Mouse (Mus musculus) liver, postnatal 0 days (tissue): Measurements from ENCODE around the gene Rfc2. TPM values are rescaled to one million over a fixed set of nuclear protein-coding genes. Genes with fewer than 3 reads are reported as not detected.

Experiments used
- ATAC-seq: fragments of 200-750 bp; cut with Nextera tagmentation; 2 replicates; pipeline ENCODE4 v1.8.0; 2017; ENCODE audit warnings: mild to moderate bottlenecking, moderate library complexity
- DNase-seq: peaks from one replicate; pipeline ENCODE4 v3.0.0-alpha.2; 2016
- H3K27ac ChIP-seq: fragments of 300-500 bp; sonication (generic); 2 replicates; pipeline ENCODE4 v1.5.1; 2014; ENCODE audit warnings: antibody characterized with exemption, moderate library complexity, mild to moderate bottlenecking, low read depth
- H3K27me3 ChIP-seq: fragments of 300-500 bp; sonication (generic); 2 replicates; pipeline ENCODE4 v1.6.1; 2014; ENCODE audit warnings: low read length, control low read depth, mixed read lengths; ENCODE audit not compliant: insufficient read depth
- H3K36me3 ChIP-seq: fragments of 300-500 bp; sonication (generic); replicated peaks from 2 replicates; pipeline ENCODE4 v1.6.1; 2014; ENCODE audit warnings: mild to moderate bottlenecking, control low read depth, low read length, moderate library complexity, mixed read lengths; ENCODE audit not compliant: insufficient read depth
- H3K4me1 ChIP-seq: fragments of 300-500 bp; sonication (generic); 2 replicates; pipeline ENCODE4 v1.6.1; 2014; ENCODE audit warnings: antibody characterized with exemption, mild to moderate bottlenecking, control low read depth; ENCODE audit not compliant: insufficient read depth
- H3K4me2 ChIP-seq: fragments of 300-500 bp; sonication (generic); 2 replicates; pipeline ENCODE4 v1.6.1; 2014; ENCODE audit warnings: low read depth, mild to moderate bottlenecking, low read length, moderate library complexity, mixed read lengths
- H3K4me3 ChIP-seq: fragments of 300-500 bp; sonication (generic); 2 replicates; pipeline ENCODE4 v1.5.1; 2014; ENCODE audit warnings: low read depth, low read length
- H3K9ac ChIP-seq: fragments of 300-500 bp; sonication (generic); replicated peaks from 2 replicates; pipeline ENCODE4 v1.6.1; 2014; ENCODE audit warnings: mild to moderate bottlenecking, moderate library complexity
- H3K9me3 ChIP-seq: fragments of 300-500 bp; sonication (generic); 2 replicates; pipeline ENCODE4 v1.6.1; 2016; ENCODE audit warnings: mild to moderate bottlenecking, control low read depth, low read length, mixed read lengths
- CTCF ChIP-seq: sonication (generic); IDR thresholded peaks from 2 replicates; pipeline ENCODE4 v1.5.1; 2016; ENCODE audit warnings: antibody characterized with exemption, low read depth
- EP300 ChIP-seq: IDR thresholded peaks from 2 replicates; pipeline ENCODE4 v1.6.1; 2016; ENCODE audit warnings: antibody characterized with exemption, low read depth, mild to moderate bottlenecking
- WGBS: fragments of 180-500 bp; shearing (Covaris S2); extraction: QIAGEN DNeasy Blood & Tissue Kit; methylation state at CpG from one replicate; pipeline ENCODE4 v1.1.7; 2014; ENCODE audit not compliant: insufficient replicate concordance; 5-methylcytosine and 5-hydroxymethylcytosine counted together
- polyA plus RNA-seq: library from polyadenylated mRNA; unstranded; fragments of >200 nt; fragmentation: Nextera tagmentation; extraction: Ambion mirVana; gene quantifications from 2 replicates; pipeline ENCODE4 v1.2.1, GENCODE M21; 2015

The Rfc2 gene
- polyA plus RNA-seq, 1 experiment from 2014 or later = 81.4 TPM

DNA sequence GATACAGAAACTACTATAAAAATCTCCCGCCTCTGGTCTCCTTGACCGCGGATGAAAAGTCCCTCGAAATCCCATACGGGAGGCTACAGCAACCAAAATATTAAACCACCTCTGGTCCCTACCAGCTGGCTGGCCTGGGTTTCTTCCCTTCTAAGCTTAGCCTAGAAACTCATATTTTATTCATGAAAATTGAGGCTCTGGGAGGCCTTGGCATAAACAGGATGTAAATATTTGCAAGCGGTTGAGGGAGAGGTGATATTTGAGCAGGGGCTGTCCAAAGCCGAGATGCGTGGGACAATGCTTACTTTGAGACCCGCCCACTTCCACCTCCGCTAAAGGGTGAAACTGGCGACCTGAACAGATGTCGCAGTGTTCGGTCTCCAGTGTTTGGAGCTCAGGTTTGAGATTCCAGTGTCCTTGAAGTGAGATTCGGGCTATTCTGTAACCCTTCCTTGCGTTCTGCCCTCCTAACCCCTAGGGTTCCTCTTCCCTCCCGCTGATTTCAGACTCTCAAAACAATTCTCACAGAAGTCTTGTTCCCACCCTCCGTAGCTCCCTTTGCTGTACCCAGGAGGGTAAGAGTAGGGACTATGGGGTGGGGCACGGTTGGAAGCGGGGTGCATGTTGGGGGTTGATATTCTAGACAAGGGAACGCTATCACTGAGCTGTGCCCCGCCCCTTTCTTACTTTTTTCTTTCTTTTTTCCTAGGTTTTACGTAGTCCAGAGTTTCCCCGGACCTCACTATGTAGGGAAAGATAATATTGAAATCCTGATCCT, 9.2 kb upstream of the Rfc2 start:
- peak overlapping the region; percentile 49 for H3K4me3 ChIP-seq
- WGBS = under 1% methylated on average over 23 of the region's 23 CpGs
- H3K9me3 ChIP-seq = no peaks in the 10 kb centered on the region
- no peaks in the 10 kb centered on the region for H3K27me3 ChIP-seq
- H3K27ac ChIP-seq = peak overlapping the region; percentile 53
- H3K4me1 ChIP-seq = peaks cover 14% of the 10 kb centered on the region
- TF ChIP-seq EP300 = no peak
- TF ChIP-seq CTCF = no peak
- peak overlapping the region; percentile 92 for H3K4me2 ChIP-seq
- ATAC-seq (peak; percentile 68), DNase-seq (peak; percentile 45)
- no peaks in the 10 kb centered on the region for H3K36me3 ChIP-seq
- peak overlapping the region; percentile 60 for H3K9ac ChIP-seq

DNA sequence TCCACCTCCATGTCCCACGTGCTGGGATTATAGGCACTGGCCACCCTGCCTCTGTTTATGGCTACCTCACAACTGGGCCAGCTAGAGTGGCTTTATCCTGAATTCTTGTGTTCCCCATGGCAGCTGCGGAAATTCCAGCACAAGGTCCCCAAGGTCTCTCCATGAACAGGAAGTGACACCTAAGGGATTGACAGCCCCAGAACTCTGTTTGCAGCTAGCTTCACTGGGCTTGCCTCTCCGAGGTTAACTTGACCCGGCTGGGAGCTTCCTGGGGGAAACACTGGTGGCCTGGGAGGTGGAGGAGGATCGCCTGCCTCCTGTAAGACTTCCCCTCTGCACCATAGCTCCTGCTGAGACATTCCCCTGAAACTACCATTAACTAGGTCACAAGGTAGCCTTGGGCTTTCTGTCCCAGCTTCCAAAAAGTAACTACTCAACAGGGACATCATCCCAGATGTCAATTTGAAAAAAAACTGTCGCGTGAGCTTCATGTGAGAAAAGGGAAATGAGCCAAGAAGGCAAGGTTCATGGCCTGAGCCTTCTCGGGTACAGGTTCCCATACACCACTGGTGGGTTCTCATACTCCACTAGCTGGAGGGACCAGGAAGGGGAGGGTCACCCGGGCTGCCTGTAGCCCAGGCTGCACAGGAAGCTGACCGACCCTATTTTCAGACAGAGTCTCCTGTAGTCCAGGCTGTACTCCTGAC, 8.5 kb upstream of the Rfc2 start:
- peak; percentile 12; the same call in 1 of the 2 replicates for ATAC-seq
- H3K36me3 ChIP-seq = no peaks in the 10 kb centered on the region
- peak overlapping the region; percentile 60; the same call in 1 of the 2 replicates for H3K9ac ChIP-seq
- peak overlapping the region; percentile 53 for H3K27ac ChIP-seq
- H3K4me3 ChIP-seq = peak overlapping the region; percentile 49
- TF ChIP-seq CTCF = no peak
- TF ChIP-seq EP300 = no peak
- peaks cover 14% of the 10 kb centered on the region for H3K4me1 ChIP-seq
- H3K9me3 ChIP-seq = no peaks in the 10 kb centered on the region
- no peak for DNase-seq
- 18% methylated on average over 10 of the region's 10 CpGs for WGBS
- H3K27me3 ChIP-seq = no peaks in the 10 kb centered on the region
- H3K4me2 ChIP-seq = peak overlapping the region; percentile 92

- Histone ChIP-seq H3K4me3 (no peak overlapping the region), H3K27me3 (no peaks in the 10 kb centered on the region), H3K36me3 (no peaks in the 10 kb centered on the region), H3K27ac (no peak overlapping the region), H3K4me2 (no peak overlapping the region), H3K4me1 (peaks cover 14% of the 10 kb centered on the region), H3K9me3 (no peaks in the 10 kb centered on the region), H3K9ac (no peak overlapping the region)
- no peak for DNase-seq
- ATAC-seq = no peak
- WGBS = 77% methylated on average over 5 of the region's 5 CpGs
- TF ChIP-seq CTCF (no peak), EP300 (no peak)
Measured at GRCm38 (mm10) chr5:134575833-134576232, 5.3 kb upstream of the Rfc2 start.

GRCm38 (mm10) chr5:134576517-134577220, 4.5 kb upstream of the Rfc2 start:
- H3K4me3 ChIP-seq = no peak overlapping the region
- ATAC-seq (no peak), DNase-seq (no peak)
- no peaks in the 10 kb centered on the region for H3K36me3 ChIP-seq
- H3K4me1 ChIP-seq = peaks cover 14% of the 10 kb centered on the region
- no peak overlapping the region for H3K9ac ChIP-seq
- TF ChIP-seq CTCF = peak; percentile 35; the same call in 1 of the 2 replicates
- no peak for TF ChIP-seq EP300
- no peak overlapping the region for H3K4me2 ChIP-seq
- no peak overlapping the region for H3K27ac ChIP-seq
- WGBS = 78% methylated on average over 14 of the region's 14 CpGs
- no peaks in the 10 kb centered on the region for H3K9me3 ChIP-seq
- H3K27me3 ChIP-seq = no peaks in the 10 kb centered on the region

DNA sequence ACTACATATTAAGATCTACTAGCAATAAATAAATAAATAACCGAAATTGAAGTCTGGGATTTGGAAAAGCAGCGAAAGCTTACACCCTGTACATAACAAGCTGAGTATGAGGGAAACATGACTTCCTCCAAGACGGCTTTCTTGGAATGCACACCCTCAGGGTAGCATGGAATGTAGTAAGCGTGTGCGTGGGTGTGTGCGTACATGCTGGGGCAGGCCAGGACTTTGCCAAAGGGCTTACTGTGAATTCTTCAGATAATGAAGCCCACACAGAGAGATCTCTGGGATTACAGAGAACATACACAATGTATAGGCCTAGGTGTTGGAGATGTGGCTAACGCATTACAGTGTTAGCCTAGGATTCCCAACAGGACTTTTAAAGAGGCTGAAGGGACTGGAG, 3.6 kb upstream of the Rfc2 start:
- Histone ChIP-seq H3K27ac (no peak overlapping the region), H3K36me3 (no peaks in the 10 kb centered on the region), H3K4me1 (peaks cover 7% of the 10 kb centered on the region), H3K27me3 (no peaks in the 10 kb centered on the region), H3K9me3 (no peaks in the 10 kb centered on the region), H3K9ac (no peak overlapping the region), H3K4me3 (no peak overlapping the region), H3K4me2 (no peak overlapping the region)
- no peak for ATAC-seq
- 82% methylated on average over 7 of the region's 7 CpGs for WGBS
- TF ChIP-seq CTCF (no peak), EP300 (no peak)
- no peak for DNase-seq

GRCm38 (mm10) chr5:134579135-134579534, 2.0 kb upstream of the Rfc2 start:
- Histone ChIP-seq H3K4me2 (no peak overlapping the region), H3K27me3 (no peaks in the 10 kb centered on the region), H3K27ac (no peak overlapping the region), H3K36me3 (no peaks in the 10 kb centered on the region), H3K4me3 (no peak overlapping the region), H3K9me3 (no peaks in the 10 kb centered on the region), H3K4me1 (peaks cover 12% of the 10 kb centered on the region), H3K9ac (no peak overlapping the region)
- WGBS = 70% methylated on average over 3 of the region's 3 CpGs
- ATAC-seq (no peak), DNase-seq (no peak)
- no peak for TF ChIP-seq EP300
- TF ChIP-seq CTCF = no peak
